Mouse (Mus musculus) stomach, postnatal 0 days (tissue): ENCODE data around the gene Anapc5.

Experiments used
- CTCF ChIP-seq: IDR thresholded peaks from 2 replicates; pipeline ENCODE4 v1.5.1; 2016; ENCODE audit warnings: antibody characterized with exemption, low read depth, mild to moderate bottlenecking, moderate library complexity
- EP300 ChIP-seq: optimal IDR thresholded peaks from 2 replicates; pipeline ENCODE3; 2016; ENCODE audit warnings: antibody characterized with exemption

DNA sequence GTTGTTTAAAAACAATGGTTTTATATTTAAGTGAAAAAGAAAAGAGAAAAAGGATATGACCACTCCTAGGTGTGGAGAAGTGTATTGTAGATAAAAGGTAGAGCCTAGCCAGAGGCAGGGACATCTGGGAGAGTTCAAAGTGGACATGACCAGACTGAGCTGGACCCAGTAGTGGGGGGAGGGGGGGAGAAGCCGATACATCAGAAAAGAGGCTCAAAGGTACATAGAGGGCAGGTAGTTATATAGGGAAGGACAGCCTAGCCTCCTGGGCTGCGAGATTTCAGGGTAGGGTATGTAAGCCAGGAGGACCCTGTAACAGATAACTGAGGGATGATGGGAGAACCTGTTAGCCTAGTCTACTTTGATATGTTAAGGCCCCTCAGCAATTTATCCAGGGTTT, 31.5 kb upstream of the Anapc5 start:
- TF ChIP-seq CTCF (no peak), EP300 (no peak)
